Mouse (Mus musculus) lung, embryonic 14.5 days (tissue): ENCODE data around the gene Gcnt3. TPM values are rescaled to one million over a fixed set of nuclear protein-coding genes. Genes with fewer than 3 reads are reported as not detected.
A peak's percentile ranks its signal among the peaks of the same experiment; 100 is the strongest.

Experiments used
- ATAC-seq: fragments of 200-750 bp; cut with Nextera tagmentation; 2 replicates; pipeline ENCODE4 v1.8.0; 2017; ENCODE audit warnings: mild to moderate bottlenecking, moderate TSS enrichment, moderate library complexity; ENCODE audit not compliant: insufficient read depth
- DNase-seq: peaks from one replicate; pipeline ENCODE4 v3.0.0-alpha.2; 2015
- H3K27ac ChIP-seq: fragments of 300-500 bp; sonication (generic); 2 replicates; pipeline ENCODE4 v1.5.1; 2014; ENCODE audit warnings: low read depth, mild to moderate bottlenecking, moderate library complexity
- H3K27me3 ChIP-seq: fragments of 300-500 bp; sonication (generic); 2 replicates; pipeline ENCODE4 v1.6.1; 2014; ENCODE audit warnings: low read length, control low read depth; ENCODE audit not compliant: insufficient read depth
- H3K36me3 ChIP-seq: fragments of 300-500 bp; sonication (generic); 2 replicates; pipeline ENCODE4 v1.6.1; 2014; ENCODE audit warnings: control low read depth; ENCODE audit not compliant: insufficient read depth
- H3K4me1 ChIP-seq: fragments of 300-500 bp; sonication (generic); 2 replicates; pipeline ENCODE4 v1.6.1; 2014; ENCODE audit warnings: antibody characterized with exemption, control low read depth; ENCODE audit not compliant: insufficient read depth
- H3K4me2 ChIP-seq: fragments of 300-500 bp; sonication (generic); 2 replicates; pipeline ENCODE4 v1.6.1; 2014; ENCODE audit warnings: mild to moderate bottlenecking
- H3K4me3 ChIP-seq: fragments of 300-500 bp; sonication (generic); 2 replicates; pipeline ENCODE4 v1.5.1; 2014; ENCODE audit warnings: low read depth, low read length
- H3K9ac ChIP-seq: fragments of 300-500 bp; sonication (generic); 2 replicates; pipeline ENCODE4 v1.6.1; 2014
- H3K9me3 ChIP-seq: fragments of 300-500 bp; sonication (generic); 2 replicates; pipeline ENCODE4 v1.6.1; 2016; ENCODE audit warnings: low read depth, low read length, control low read depth
- CTCF ChIP-seq: IDR thresholded peaks from 2 replicates; pipeline ENCODE4 v1.5.1; 2016; ENCODE audit warnings: antibody characterized with exemption, low read depth
- WGBS: fragments of 180-500 bp; shearing (Covaris S2); extraction: QIAGEN DNeasy Blood & Tissue Kit; methylation state at CpG from one replicate; pipeline ENCODE4 v1.1.7; 2014; 5-methylcytosine and 5-hydroxymethylcytosine counted together
- polyA plus RNA-seq: library from polyadenylated mRNA; unstranded; fragments of >200 nt; fragmentation: Nextera tagmentation; extraction: Ambion mirVana; gene quantifications from 2 replicates; pipeline ENCODE4 v1.2.1, GENCODE M21; 2014

Gene Gcnt3
- polyA plus RNA-seq, 1 experiment from 2014 or later: 0.21 TPM

DNA sequence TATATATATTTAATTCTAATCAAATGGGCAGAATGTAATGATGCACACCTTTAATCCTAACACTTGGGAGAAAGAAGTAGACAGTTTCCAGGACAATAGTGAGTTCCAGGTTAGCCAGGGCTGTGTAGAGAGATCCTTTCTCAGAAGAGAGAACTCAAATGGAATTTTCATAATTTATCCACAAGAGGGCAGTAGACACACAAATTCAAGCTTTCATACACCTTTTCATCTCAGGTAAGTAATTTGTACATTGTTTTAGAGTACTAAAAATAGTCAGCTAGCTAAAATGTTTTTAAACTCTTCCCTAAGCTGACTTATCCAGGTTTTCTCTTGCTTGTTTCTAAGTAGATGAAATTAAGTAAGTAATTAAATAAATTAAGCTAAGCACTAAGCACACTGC, 19.0 kb downstream of the Gcnt3 start:
- peak; percentile 68 for DNase-seq
- ATAC-seq: no peak

DNA sequence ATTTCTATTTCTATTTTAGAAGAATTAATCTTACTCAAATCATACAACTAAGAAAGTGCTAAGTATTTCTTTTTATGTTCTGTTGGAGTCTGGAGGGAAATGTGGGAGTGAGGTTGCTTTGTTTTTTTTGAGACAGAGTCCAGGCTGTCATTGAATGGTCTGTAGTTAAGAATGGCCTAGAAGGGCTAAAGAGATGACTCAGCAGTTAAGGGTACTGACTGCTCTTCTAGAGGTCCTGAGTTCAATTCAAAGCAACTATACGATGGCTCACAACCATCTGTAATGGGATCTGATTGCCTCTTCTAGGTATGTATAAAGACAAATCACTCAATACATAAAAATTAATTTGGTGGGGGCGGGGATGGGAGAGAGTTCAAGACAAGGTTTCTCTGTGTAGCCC, 22.3 kb downstream of the Gcnt3 start:
- no peak for TF ChIP-seq CTCF
- Histone ChIP-seq H3K27me3 (no peaks in the 10 kb centered on the region), H3K36me3 (peaks cover 17% of the 10 kb centered on the region), H3K27ac (no peak overlapping the region), H3K4me1 (peaks cover 8% of the 10 kb centered on the region), H3K9ac (no peak overlapping the region), H3K4me2 (no peak overlapping the region), H3K9me3 (no peaks in the 10 kb centered on the region), H3K4me3 (no peak overlapping the region)
- no peak for ATAC-seq
- DNase-seq: no peak
- 91% methylated on average over 2 of the region's 2 CpGs for WGBS

More for the DNA sequence above, 19.0 kb downstream of the Gcnt3 start:
- H3K9ac ChIP-seq: no peak overlapping the region
- H3K4me2 ChIP-seq: no peak overlapping the region
- TF ChIP-seq CTCF: peak; percentile 56
- H3K27me3 ChIP-seq: no peaks in the 10 kb centered on the region
- peaks cover 28% of the 10 kb centered on the region for H3K36me3 ChIP-seq
- H3K9me3 ChIP-seq: no peaks in the 10 kb centered on the region
- H3K4me3 ChIP-seq: no peak overlapping the region
- no peak overlapping the region for H3K27ac ChIP-seq
- H3K4me1 ChIP-seq: peaks cover under 1% of the 10 kb centered on the region; the same call in 1 of the 2 replicates

- Histone ChIP-seq H3K27me3 (no peaks in the 10 kb centered on the region), H3K9me3 (no peaks in the 10 kb centered on the region), H3K4me1 (peaks cover 8% of the 10 kb centered on the region), H3K9ac (peak within 1 kb of the TSS; percentile 95), H3K4me2 (peak within 1 kb of the TSS; percentile 86), H3K27ac (peak within 1 kb of the TSS; percentile 91), H3K4me3 (peak within 1 kb of the TSS; percentile 89), H3K36me3 (peaks cover 36% of the 10 kb centered on the region)
- under 1% methylated on average over 57 of the region's 57 CpGs for WGBS
- peak; percentile 96 for ATAC-seq
- peak; percentile 98 for DNase-seq
- TF ChIP-seq CTCF: no peak
Observed at GRCm38 (mm10) chr9:70012408-70012901, 25.4 kb downstream of the Gcnt3 start, which contains the start of gene Gtf2a2. Gene Gtf2a2, plus strand, starts transcription at chr9:70012550.

DNA sequence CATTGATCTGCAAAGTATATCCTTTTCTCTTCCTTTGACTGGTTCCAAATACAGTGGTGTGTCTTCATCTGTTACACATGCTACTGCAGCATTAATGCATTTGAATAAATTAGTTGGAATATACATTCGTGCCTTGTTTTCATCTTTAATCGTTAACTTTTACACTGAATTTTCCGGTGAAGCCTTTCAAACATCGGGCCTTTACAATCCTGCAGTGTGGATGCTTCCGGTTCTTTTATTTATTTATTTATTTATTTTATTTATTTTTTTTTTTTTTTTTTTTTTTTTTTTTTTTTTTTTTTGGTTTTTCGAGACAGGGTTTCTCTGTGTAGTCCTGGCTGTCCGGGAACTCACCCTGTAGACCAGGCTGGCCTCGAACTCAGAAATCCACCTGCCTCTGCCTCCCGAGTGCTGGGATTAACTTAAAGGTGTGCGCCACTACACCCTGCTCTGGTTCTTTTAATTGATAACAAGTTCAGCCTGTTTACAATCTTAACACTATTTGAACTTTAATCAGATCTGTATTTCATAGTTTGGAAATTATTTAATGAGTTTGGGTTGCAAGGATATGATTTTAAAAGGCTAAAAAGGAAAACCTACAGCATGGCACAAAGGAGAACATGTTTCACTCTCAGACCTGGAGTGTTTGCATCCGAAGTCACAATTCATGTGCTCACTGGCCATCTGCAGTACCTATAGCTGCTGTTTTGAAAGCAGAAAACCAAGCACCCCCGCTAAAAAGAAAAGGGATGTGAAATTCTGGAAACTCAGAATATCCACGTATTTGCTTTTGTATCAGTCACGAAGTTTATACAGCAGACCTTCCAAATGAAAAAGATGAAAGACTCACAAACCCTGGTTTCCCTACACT, 26.1 kb downstream of the Gcnt3 start:
- no peaks in the 10 kb centered on the region for H3K9me3 ChIP-seq
- peaks cover 36% of the 10 kb centered on the region for H3K36me3 ChIP-seq
- H3K27me3 ChIP-seq: no peaks in the 10 kb centered on the region
- TF ChIP-seq CTCF: no peak
- ATAC-seq: peak; percentile 36
- no peak for DNase-seq
- H3K27ac ChIP-seq: peak overlapping the region; percentile 91
- WGBS: 59% methylated on average over 13 of the region's 14 CpGs
- peaks cover 8% of the 10 kb centered on the region for H3K4me1 ChIP-seq
- peak overlapping the region; percentile 86 for H3K4me2 ChIP-seq
- peak overlapping the region; percentile 95 for H3K9ac ChIP-seq
- peak overlapping the region; percentile 89 for H3K4me3 ChIP-seq

DNA sequence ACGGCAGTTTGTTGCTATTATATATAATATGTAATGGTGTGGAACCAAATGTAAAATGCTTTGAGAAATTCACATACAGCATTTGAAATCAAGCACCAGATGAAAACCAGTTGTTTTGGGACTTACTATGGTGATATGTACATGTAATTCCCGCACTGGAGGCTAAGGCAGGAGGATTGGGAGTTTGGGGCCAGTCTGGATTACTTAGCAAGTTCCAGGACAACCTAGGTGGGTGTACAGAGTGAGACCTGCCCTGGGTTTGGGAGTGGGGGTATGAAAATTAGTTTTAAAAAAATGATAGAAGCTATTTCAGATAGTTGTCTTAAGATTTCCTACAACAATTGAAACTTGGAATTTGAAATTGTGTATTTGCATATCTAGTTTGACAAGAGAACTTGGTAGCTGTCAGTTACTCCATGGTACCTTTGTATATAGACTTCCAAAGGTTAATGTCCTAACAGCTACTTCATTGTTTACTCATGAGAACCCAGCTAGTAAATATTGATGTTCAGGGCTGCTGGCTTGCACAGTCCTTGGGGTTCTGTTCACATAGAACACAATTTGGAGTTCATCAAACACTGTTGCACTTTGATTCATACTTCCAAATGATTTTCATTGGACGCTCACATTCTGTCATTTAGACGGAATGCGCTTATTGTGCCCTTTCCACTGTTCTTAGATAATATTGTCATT, 27.0 kb downstream of the Gcnt3 start:
- ATAC-seq (no peak), DNase-seq (no peak)
- Histone ChIP-seq H3K4me1 (peaks cover 8% of the 10 kb centered on the region), H3K9me3 (no peaks in the 10 kb centered on the region), H3K4me3 (no peak overlapping the region), H3K4me2 (no peak overlapping the region), H3K27me3 (no peaks in the 10 kb centered on the region), H3K27ac (no peak overlapping the region), H3K36me3 (peaks cover 41% of the 10 kb centered on the region), H3K9ac (no peak overlapping the region)
- WGBS: 91% methylated on average over 5 of the region's 5 CpGs
- TF ChIP-seq CTCF: no peak

- Histone ChIP-seq H3K9ac (no peak overlapping the region), H3K9me3 (no peaks in the 10 kb centered on the region), H3K4me1 (peaks cover 8% of the 10 kb centered on the region), H3K4me3 (no peak overlapping the region), H3K36me3 (peaks cover 47% of the 10 kb centered on the region), H3K4me2 (no peak overlapping the region), H3K27me3 (no peaks in the 10 kb centered on the region), H3K27ac (no peak overlapping the region)
- ATAC-seq: no peak
- DNase-seq: no peak
- 73% methylated on average over 8 of the region's 8 CpGs for WGBS
- no peak for TF ChIP-seq CTCF
Observed at GRCm38 (mm10) chr9:70009754-70010304, 28.1 kb downstream of the Gcnt3 start.
